Mouse (Mus musculus) limb, embryonic 15.5 days (tissue): Measurements from ENCODE around the gene Larp1b. TPM values are rescaled to one million over a fixed set of nuclear protein-coding genes. Genes with fewer than 3 reads are reported as not detected.
A peak's percentile ranks its signal among the peaks of the same experiment; 100 is the strongest.

Experiments
- ATAC-seq: fragments of 200-750 bp; cut with Nextera tagmentation; 2 replicates; pipeline ENCODE4 v1.8.0; 2017; ENCODE audit warnings: low read depth, moderate TSS enrichment; ENCODE audit not compliant: insufficient number of reproducible peaks, low FRiP score, low TSS enrichment
- H3K27ac ChIP-seq: fragments of 300-500 bp; sonication (generic); 2 replicates; pipeline ENCODE4 v1.5.1; 2015; ENCODE audit warnings: moderate library complexity, mild to moderate bottlenecking, inconsistent platforms
- H3K27me3 ChIP-seq: fragments of 300-500 bp; sonication (generic); 2 replicates; pipeline ENCODE4 v1.6.1; 2015; ENCODE audit warnings: inconsistent platforms
- H3K36me3 ChIP-seq: fragments of 300-500 bp; sonication (generic); 2 replicates; pipeline ENCODE4 v1.6.1; 2015; ENCODE audit warnings: inconsistent platforms
- H3K4me1 ChIP-seq: fragments of 300-500 bp; sonication (generic); 2 replicates; pipeline ENCODE4 v1.6.1; 2015; ENCODE audit warnings: inconsistent platforms
- H3K4me2 ChIP-seq: fragments of 300-500 bp; sonication (generic); 2 replicates; pipeline ENCODE4 v1.6.1; 2015; ENCODE audit warnings: mild to moderate bottlenecking, inconsistent platforms
- H3K4me3 ChIP-seq: fragments of 300-500 bp; sonication (generic); 2 replicates; pipeline ENCODE4 v1.5.1; 2015; ENCODE audit warnings: mild to moderate bottlenecking, inconsistent platforms
- H3K9ac ChIP-seq: fragments of 300-500 bp; sonication (generic); 2 replicates; pipeline ENCODE4 v1.6.1; 2015; ENCODE audit warnings: inconsistent platforms
- H3K9me3 ChIP-seq: fragments of 300-500 bp; sonication (generic); 2 replicates; pipeline ENCODE4 v1.6.1; 2016; ENCODE audit warnings: inconsistent platforms
- WGBS: fragments of 180-500 bp; shearing (Covaris S2); methylation state at CpG from one replicate; pipeline ENCODE4 v1.1.7; 2015; 5-methylcytosine and 5-hydroxymethylcytosine counted together
- polyA plus RNA-seq: library from polyadenylated mRNA; unstranded; fragments of >200 nt; fragmentation: Nextera tagmentation; extraction: Ambion mirVana; gene quantifications from 2 replicates; pipeline ENCODE4 v1.2.1, GENCODE M21; 2015

Larp1b gene
- polyA plus RNA-seq, 1 experiment from 2014 or later = 2.2 TPM

DNA sequence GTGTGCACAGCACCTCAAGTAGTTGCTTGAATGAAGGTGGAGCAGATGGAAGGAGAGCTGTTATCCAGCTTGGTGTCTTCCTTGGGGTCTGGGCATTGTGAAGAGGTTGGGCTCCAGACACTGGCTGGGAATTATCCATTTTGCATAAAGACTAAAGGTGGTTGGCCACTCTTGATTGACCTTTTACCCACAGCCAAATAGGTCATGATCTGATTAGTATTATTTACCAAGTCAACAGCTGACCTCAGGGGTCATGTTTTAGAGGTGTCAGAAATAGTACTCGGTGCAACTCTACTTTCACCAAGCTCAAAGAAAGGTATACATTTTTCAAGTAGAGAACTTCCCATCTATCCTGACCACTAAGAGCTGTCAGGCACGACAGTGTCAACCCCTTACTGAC lies 115.7 kb downstream of the Larp1b start:
- 93% methylated on average over 2 of the region's 2 CpGs for WGBS
- ATAC-seq = no peak
- Histone ChIP-seq H3K27ac (no peak overlapping the region), H3K4me1 (0 out of 2 replicates have a peak, but pooled peaks cover 3% of the 10 kb centered on the region), H3K4me3 (no peak overlapping the region), H3K27me3 (no peaks in the 10 kb centered on the region), H3K9me3 (no peaks in the 10 kb centered on the region), H3K9ac (no peak overlapping the region), H3K4me2 (no peak overlapping the region), H3K36me3 (peaks cover 49% of the 10 kb centered on the region)

DNA sequence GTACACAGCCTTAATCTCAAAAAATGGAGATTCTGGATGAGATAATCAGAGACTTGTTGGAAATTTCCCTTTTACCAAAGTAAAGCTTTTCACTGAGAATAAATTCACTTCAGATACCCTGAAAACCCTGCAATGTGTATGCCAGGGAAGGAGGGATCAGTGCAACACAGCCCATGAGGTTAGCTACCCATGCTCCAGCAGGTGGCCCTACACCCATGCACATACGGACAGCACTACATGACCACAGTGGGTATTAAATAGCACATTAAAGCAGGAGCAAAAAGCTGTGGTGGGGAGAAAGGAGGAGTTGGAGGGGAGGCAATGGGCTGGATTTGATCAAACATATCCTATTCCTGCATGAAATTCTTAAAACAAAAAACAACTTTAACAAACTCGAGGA lies 120.9 kb downstream of the Larp1b start:
- H3K36me3 ChIP-seq = peaks cover 33% of the 10 kb centered on the region
- no peaks in the 10 kb centered on the region for H3K9me3 ChIP-seq
- no peak overlapping the region for H3K9ac ChIP-seq
- WGBS = 54% methylated on average over 2 of the region's 2 CpGs
- no peak overlapping the region for H3K27ac ChIP-seq
- no peak overlapping the region for H3K4me3 ChIP-seq
- H3K4me2 ChIP-seq = no peak overlapping the region
- no peak for ATAC-seq
- H3K27me3 ChIP-seq = no peaks in the 10 kb centered on the region
- 0 out of 2 replicates have a peak, but pooled peaks cover 3% of the 10 kb centered on the region for H3K4me1 ChIP-seq

DNA sequence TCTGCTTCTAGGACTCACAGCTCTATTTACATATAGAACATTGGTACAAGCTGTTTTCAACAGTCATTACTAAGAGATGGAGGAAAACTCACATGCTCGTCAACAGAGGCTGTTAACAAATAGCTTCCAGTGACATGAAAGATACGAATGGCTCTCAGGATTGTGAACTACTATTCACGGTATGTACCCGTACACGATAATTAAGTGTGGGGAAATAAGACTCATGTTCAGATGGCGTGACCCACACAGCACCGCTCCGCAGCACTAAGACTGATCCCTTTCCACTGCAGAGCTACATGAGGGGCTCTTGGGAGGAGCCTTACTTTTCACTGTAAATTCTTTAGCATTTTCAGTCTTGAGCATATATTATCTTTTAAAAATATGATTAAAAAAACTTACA lies 125.7 kb downstream of the Larp1b start:
- 75% methylated on average over 8 of the region's 8 CpGs for WGBS
- no peaks in the 10 kb centered on the region for H3K36me3 ChIP-seq
- H3K4me2 ChIP-seq = no peak overlapping the region
- no peaks in the 10 kb centered on the region for H3K27me3 ChIP-seq
- no peaks in the 10 kb centered on the region for H3K9me3 ChIP-seq
- 0 out of 2 replicates have a peak, but pooled peaks cover 3% of the 10 kb centered on the region for H3K4me1 ChIP-seq
- H3K4me3 ChIP-seq = no peak overlapping the region
- no peak overlapping the region for H3K27ac ChIP-seq
- no peak for ATAC-seq
- no peak overlapping the region for H3K9ac ChIP-seq

GRCm38 (mm10) chr3:41078673-41079072 lies 129.0 kb downstream of the Larp1b start:
- no peak overlapping the region for H3K4me3 ChIP-seq
- H3K4me1 ChIP-seq = peaks cover 13% of the 10 kb centered on the region
- no peak for ATAC-seq
- H3K9me3 ChIP-seq = no peaks in the 10 kb centered on the region
- H3K4me2 ChIP-seq = no peak overlapping the region
- no peak overlapping the region for H3K27ac ChIP-seq
- 94% methylated on average over 2 of the region's 2 CpGs for WGBS
- no peaks in the 10 kb centered on the region for H3K36me3 ChIP-seq
- H3K27me3 ChIP-seq = no peaks in the 10 kb centered on the region
- no peak overlapping the region for H3K9ac ChIP-seq

- H3K27ac ChIP-seq = no peak overlapping the region
- H3K4me2 ChIP-seq = 0 out of 2 replicates have a peak overlapping the region, but pooled peaks have one; percentile 7
- no peaks in the 10 kb centered on the region for H3K36me3 ChIP-seq
- H3K4me1 ChIP-seq = peaks cover 13% of the 10 kb centered on the region
- H3K9me3 ChIP-seq = no peaks in the 10 kb centered on the region
- peak overlapping the region; percentile 1; the same call in 1 of the 2 replicates for H3K4me3 ChIP-seq
- WGBS = 44% methylated on average over 3 of the region's 3 CpGs
- no peak for ATAC-seq
- H3K27me3 ChIP-seq = no peaks in the 10 kb centered on the region
- H3K9ac ChIP-seq = no peak overlapping the region
These were observed 131.1 kb downstream of the Larp1b start for GRCm38 (mm10) chr3:41080724-41081123.

DNA sequence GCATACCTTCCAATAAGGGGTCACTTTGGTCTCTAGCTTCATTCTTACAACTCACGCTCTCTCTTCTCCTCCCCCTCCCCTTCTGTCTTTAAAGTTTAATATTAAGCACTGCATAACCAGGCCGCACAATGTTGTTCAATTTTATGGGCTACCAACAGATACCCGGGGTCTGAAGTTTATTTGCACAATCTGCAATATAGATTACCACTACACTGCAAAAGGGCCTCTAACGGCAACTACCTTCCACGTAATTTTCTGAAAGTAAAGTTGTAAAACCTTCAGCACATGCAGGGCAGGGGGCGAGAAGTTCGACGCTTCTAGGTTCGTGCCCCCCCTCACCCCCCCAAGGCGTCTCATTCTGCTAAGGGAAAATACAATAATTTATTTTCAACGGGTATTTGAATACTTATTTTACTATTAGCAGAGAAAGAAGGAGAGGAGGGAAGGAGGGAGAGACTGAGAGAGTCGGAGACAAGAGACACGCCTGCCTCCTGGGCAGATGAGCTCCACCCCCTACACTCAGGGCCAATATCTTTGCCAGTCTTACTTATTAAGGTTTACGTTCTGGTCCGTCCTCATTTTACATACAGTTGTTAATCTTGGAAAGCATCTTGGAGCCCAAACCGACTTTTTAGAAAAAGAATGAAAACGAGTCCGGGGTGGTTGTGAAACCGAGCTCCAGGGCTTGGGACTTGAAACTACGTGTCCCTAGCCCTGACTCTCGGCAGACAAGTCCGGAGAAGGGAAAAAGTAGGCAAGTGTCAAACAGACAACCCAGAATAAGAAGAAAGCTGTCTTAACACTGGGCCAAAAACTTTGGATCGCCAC lies 132.1 kb downstream of the Larp1b start:
- Histone ChIP-seq H3K27me3 (no peaks in the 10 kb centered on the region), H3K4me3 (peak overlapping the region; percentile 96), H3K9me3 (no peaks in the 10 kb centered on the region), H3K36me3 (no peaks in the 10 kb centered on the region), H3K4me1 (peaks cover 10% of the 10 kb centered on the region), H3K27ac (peak overlapping the region; percentile 90), H3K4me2 (peak overlapping the region; percentile 76), H3K9ac (peak overlapping the region; percentile 78)
- WGBS = 1% methylated on average over 23 of the region's 23 CpGs
- no peak for ATAC-seq

GRCm38 (mm10) chr3:41082520-41082884 lies 132.9 kb downstream of the Larp1b start:
- Histone ChIP-seq H3K9ac (peak overlapping the region; percentile 78), H3K27me3 (no peaks in the 10 kb centered on the region), H3K4me3 (peak overlapping the region; percentile 96), H3K4me2 (peak overlapping the region; percentile 76), H3K9me3 (no peaks in the 10 kb centered on the region), H3K4me1 (peaks cover 10% of the 10 kb centered on the region), H3K27ac (peak overlapping the region; percentile 90), H3K36me3 (no peaks in the 10 kb centered on the region)
- ATAC-seq = peak; percentile 38
- under 1% methylated on average over 39 of the region's 43 CpGs for WGBS

- peak within 1 kb of the TSS; percentile 93 for H3K27ac ChIP-seq
- peak within 1 kb of the TSS; percentile 76 for H3K4me2 ChIP-seq
- H3K4me3 ChIP-seq = peak within 1 kb of the TSS; percentile 96
- H3K4me1 ChIP-seq = peaks cover 10% of the 10 kb centered on the region
- H3K9me3 ChIP-seq = no peaks in the 10 kb centered on the region
- no peaks in the 10 kb centered on the region for H3K27me3 ChIP-seq
- H3K36me3 ChIP-seq = no peaks in the 10 kb centered on the region
- ATAC-seq = peak; percentile 99
- H3K9ac ChIP-seq = peak within 1 kb of the TSS; percentile 78
- under 1% methylated on average over 91 of the region's 95 CpGs for WGBS
These were observed 133.5 kb downstream of the Larp1b start, which contains the start of gene Pgrmc2 for GRCm38 (mm10) chr3:41082885-41083789. Gene Pgrmc2, minus strand, starts transcription at chr3:41083046.

DNA sequence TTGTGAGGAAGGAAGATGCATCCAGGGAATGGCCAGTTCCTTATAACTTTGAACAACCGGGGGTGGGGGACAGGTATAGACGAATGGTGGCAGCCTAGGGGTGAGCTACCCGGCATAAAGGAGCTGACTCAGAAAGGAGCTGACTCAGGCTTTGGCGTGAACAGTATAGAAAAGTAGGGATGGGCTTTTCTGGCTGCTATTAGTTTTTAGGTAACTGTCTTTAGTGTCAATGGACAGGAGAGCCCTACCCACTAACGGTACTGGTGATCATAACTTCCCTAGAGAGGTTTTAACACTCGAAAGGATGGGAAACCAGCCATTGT lies 134.1 kb downstream of the Larp1b start:
- Histone ChIP-seq H3K9ac (peak overlapping the region; percentile 63), H3K27me3 (no peaks in the 10 kb centered on the region), H3K27ac (peak overlapping the region; percentile 93), H3K4me1 (peaks cover 10% of the 10 kb centered on the region), H3K9me3 (no peaks in the 10 kb centered on the region), H3K4me2 (peak overlapping the region; percentile 71), H3K4me3 (peak overlapping the region; percentile 96), H3K36me3 (no peaks in the 10 kb centered on the region)
- WGBS = 2% methylated on average over 6 of the region's 6 CpGs
- ATAC-seq = 0 out of 2 replicates have a peak, but pooled peaks have one; percentile 3

GRCm38 (mm10) chr3:41084421-41084820 lies 134.8 kb downstream of the Larp1b start:
- Histone ChIP-seq H3K4me1 (peaks cover 10% of the 10 kb centered on the region), H3K9ac (no peak overlapping the region), H3K27me3 (no peaks in the 10 kb centered on the region), H3K27ac (no peak overlapping the region), H3K9me3 (no peaks in the 10 kb centered on the region), H3K4me3 (no peak overlapping the region), H3K36me3 (no peaks in the 10 kb centered on the region), H3K4me2 (no peak overlapping the region)
- no peak for ATAC-seq
- WGBS = 80% methylated on average over 5 of the region's 5 CpGs

DNA sequence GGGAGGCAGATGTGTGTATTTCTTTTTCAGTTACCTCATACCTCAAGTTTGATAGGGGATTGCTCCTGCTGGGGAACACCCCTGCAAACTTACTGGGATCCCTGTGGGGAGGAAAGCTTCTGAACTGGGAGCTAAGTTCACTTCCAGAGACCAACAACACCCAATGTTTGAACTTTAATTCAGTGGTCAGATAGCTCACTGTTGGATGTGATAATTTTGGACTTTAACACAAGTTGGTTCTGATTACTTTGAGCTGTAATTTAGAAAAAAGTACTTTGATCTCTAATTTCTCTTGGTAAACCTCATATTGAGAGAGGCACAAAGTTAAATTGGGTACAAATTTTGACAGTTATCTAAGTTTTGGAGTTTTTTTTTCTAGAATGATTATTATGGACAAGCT lies 137.4 kb downstream of the Larp1b start:
- Histone ChIP-seq H3K4me1 (no peaks in the 10 kb centered on the region), H3K27me3 (no peaks in the 10 kb centered on the region), H3K4me2 (no peak overlapping the region), H3K4me3 (no peak overlapping the region), H3K36me3 (no peaks in the 10 kb centered on the region), H3K9me3 (no peaks in the 10 kb centered on the region), H3K27ac (no peak overlapping the region), H3K9ac (no peak overlapping the region)
- no peak for ATAC-seq
